Mouse (Mus musculus) CD8-positive naive resting alpha-beta T cell, adult 57 days (primary cell): ENCODE results near the gene Ptar1. TPM values are rescaled to one million over a fixed set of nuclear protein-coding genes. Genes with fewer than 3 reads are reported as not detected.

Experiments
- total RNA-seq: library from RNA; stranded (reverse); gene quantifications from one replicate; pipeline ENCODE4 v1.2.4, GENCODE M21; 2023

Ptar1 gene
- total RNA-seq = 38.8 TPM

GRCm38 (mm10) chr19:23687296-23688021, at the start of gene Ptar1:
Gene Ptar1, plus strand, starts transcription at chr19:23687429.

DNA sequence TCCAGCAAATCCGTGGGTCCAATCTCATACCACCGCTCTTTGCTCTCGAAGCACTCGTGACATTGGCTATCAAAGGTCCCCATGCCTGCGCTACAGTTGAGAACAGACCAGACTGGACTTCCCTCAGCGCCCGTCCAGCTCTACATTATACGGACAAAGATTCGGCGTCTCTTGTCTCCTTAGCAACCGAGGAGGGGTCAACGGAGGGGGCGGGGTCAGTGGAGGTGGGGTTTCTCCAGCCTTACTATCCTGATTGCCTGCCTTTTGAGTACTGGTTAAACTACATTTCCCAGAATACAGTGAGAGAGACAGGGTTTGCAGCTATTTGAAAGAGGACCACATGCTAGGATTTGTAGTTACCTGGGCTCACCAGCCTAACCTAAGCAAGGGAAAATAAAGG, 34.6 kb upstream of the Ptar1 start, which contains the start of gene 1700028P14Rik:
1700028P14Rik (minus strand) TSS at position 169 of the 400 bp plus-strand sequence.

GRCm38 (mm10) chr19:23758554-23759321, 71.5 kb downstream of the Ptar1 start, which contains the start of gene Apba1:
Gene Apba1, plus strand, starts transcription at chr19:23758887.

Other genes starting within 250 kb of the Ptar1 start
- gene Mamdc2, start 239.0 kb upstream of the Ptar1 start, total RNA-seq = not detected
- gene 1700028P14Rik, start 34.6 kb upstream of the Ptar1 start, total RNA-seq = not detected
- gene Apba1, start 71.5 kb downstream of the Ptar1 start, total RNA-seq = 0.09 TPM